Mouse (Mus musculus) gastrocnemius, adult 8-10 months (tissue): ENCODE data around the gene Padi3. TPM values are rescaled to one million over a fixed set of nuclear protein-coding genes. Genes with fewer than 3 reads are reported as not detected.

Source experiments
- total RNA-seq, 4 experiments: library from RNA; stranded (reverse); gene quantifications; 2 replicates each; pipeline ENCODE4 v1.2.4; 2022

Padi3 gene
- total RNA-seq, 4 experiments from 2014 or later = 0.74 to 2.0 (median 1.5) TPM

Other genes with a start within 250 kb of the Padi3 start
- 10 to 100 TPM; 50.0 to 66.3 (median 54.8) TPM for gene Arhgef10l, start 144.6 kb downstream of the Padi3 start, total RNA-seq
- gene Rcc2, start 110.1 kb downstream of the Padi3 start, total RNA-seq = 1 to 10 TPM; 6.0 to 7.8 (median 6.4) TPM
- gene Padi6, start 68.0 kb downstream of the Padi3 start, total RNA-seq = not detected
- not detected for gene Padi4, start 36.4 kb downstream of the Padi3 start, total RNA-seq
- gene Padi1, start 35.1 kb upstream of the Padi3 start, total RNA-seq = under 1 TPM in 1 of 4 experiments, not detected in 3; 0.07 TPM
- 100 to 1,000 TPM in 2 of 4 experiments, 10 to 100 TPM in 2; 91.7 to 147 (median 109) TPM for gene Padi2, start 95.7 kb upstream of the Padi3 start, total RNA-seq
- 100 to 1,000 TPM; 520 to 588 (median 538) TPM for gene Sdhb, start 150.6 kb upstream of the Padi3 start, total RNA-seq
- gene Atp13a2, start 176.2 kb upstream of the Padi3 start, total RNA-seq = 10 to 100 TPM; 17.2 to 22.5 (median 18.4) TPM
- gene Mfap2, start 199.8 kb upstream of the Padi3 start, total RNA-seq = 1 to 10 TPM in 2 of 4 experiments, under 1 TPM in 2; 0.48 to 2.2 (median 1.3) TPM
- 1 to 10 TPM; 1.2 to 2.2 (median 1.9) TPM for gene Crocc, start 249.9 kb upstream of the Padi3 start, total RNA-seq